Mouse (Mus musculus): ENCODE measurements at regions not wholly inside any gene's neighbourhood (a gene's known extent, or its start where the extent isn't known, plus 50 kb on each side); places are given as distances from the start of the nearest gene placed in this dataset.
A peak's percentile ranks its signal among the peaks of the same experiment; 100 is the strongest.

DNA sequence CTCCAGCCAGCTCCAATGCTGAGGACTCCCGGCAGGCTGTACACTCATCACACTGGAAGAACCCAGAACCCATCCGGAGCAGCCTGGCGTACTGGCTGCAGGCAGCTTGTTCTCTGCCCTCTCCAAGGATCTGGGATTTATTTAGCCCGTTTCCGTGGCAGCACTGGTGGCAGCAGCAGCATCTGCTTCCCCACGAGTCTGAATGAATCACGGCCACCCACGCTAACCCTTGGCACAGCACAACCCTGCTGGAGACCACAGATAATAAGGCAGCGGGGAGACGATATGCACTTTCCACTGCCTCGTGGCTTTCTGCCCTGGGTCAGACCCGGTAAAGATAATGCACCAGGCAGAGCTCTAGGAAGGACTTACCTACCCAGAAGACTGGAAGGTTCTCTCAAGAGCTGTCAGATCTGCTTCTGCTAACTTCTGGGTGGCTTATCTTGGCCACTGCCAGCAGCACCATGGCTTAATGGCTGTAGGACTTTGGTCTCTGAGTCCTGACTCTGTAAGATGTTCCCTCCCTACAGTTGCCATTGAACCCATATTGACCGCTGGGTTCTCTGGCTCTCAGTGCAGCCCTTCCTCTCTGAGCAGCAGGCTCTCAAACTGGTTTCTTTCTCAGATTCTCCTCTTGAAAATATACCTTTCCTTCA is 96.2 kb upstream of the Sipa1l1 start:
- TF ChIP-seq CTCF (IDR thresholded peaks at IDR 0.05; ENCODE audit: insufficient read depth, low read depth, low read length): no peak
- peak; percentile 42 for TF ChIP-seq POLR2A (IDR thresholded peaks at IDR 0.05; ENCODE audit: insufficient read depth, low read depth, low read length)
